Mouse (Mus musculus) midbrain, embryonic 14.5 days (tissue): ENCODE measurements at regions not wholly inside any gene's neighbourhood (a gene's known extent, or its start where the extent isn't known, plus 50 kb on each side); places are given as distances from the start of the nearest gene placed in this dataset.

Experiments used
- ATAC-seq: fragments of 200-750 bp; cut with Nextera tagmentation; 2 replicates; pipeline ENCODE4 v1.8.0; 2017; ENCODE audit warnings: moderate number of reproducible peaks, moderate library complexity; ENCODE audit not compliant: low FRiP score, low TSS enrichment
- DNase-seq: peaks from one replicate; pipeline ENCODE4 v3.0.0-alpha.2; 2015
- H3K27ac ChIP-seq: fragments of 300-500 bp; sonication (generic); replicated peaks from 2 replicates; pipeline ENCODE4 v1.5.1; 2014; ENCODE audit warnings: mild to moderate bottlenecking, low read depth, low read length, moderate library complexity
- H3K27me3 ChIP-seq: fragments of 300-500 bp; sonication (generic); 2 replicates; pipeline ENCODE4 v1.6.1; 2014; ENCODE audit warnings: low read length, control low read depth, mixed read lengths; ENCODE audit not compliant: control insufficient read depth, insufficient read depth
- H3K36me3 ChIP-seq: fragments of 300-500 bp; sonication (generic); 2 replicates; pipeline ENCODE4 v1.6.1; 2014; ENCODE audit warnings: low read length, control low read depth; ENCODE audit not compliant: control insufficient read depth, insufficient read depth
- H3K4me1 ChIP-seq: fragments of 300-500 bp; sonication (generic); 2 replicates; pipeline ENCODE4 v1.6.1; 2014; ENCODE audit warnings: mild to moderate bottlenecking, antibody characterized with exemption, low read length, control low read depth; ENCODE audit not compliant: control insufficient read depth, insufficient read depth
- H3K4me2 ChIP-seq: fragments of 300-500 bp; sonication (generic); 2 replicates; pipeline ENCODE4 v1.6.1; 2014; ENCODE audit warnings: mild to moderate bottlenecking, low read length, moderate library complexity
- H3K4me3 ChIP-seq: fragments of 300-500 bp; sonication (generic); replicated peaks from 2 replicates; pipeline ENCODE4 v1.5.1; 2014; ENCODE audit warnings: low read depth, low read length
- H3K9ac ChIP-seq: fragments of 300-500 bp; sonication (generic); replicated peaks from 2 replicates; pipeline ENCODE4 v1.6.1; 2014; ENCODE audit warnings: mild to moderate bottlenecking, low read length, moderate library complexity
- H3K9me3 ChIP-seq: fragments of 300-500 bp; sonication (generic); 2 replicates; pipeline ENCODE4 v1.6.1; 2016; ENCODE audit warnings: low read length, control low read depth, mixed read lengths; ENCODE audit not compliant: control insufficient read depth
- WGBS: fragments of 180-500 bp; shearing (Covaris S2); extraction: QIAGEN DNeasy Blood & Tissue Kit; methylation state at CpG from one replicate; pipeline ENCODE4 v1.1.7; 2014; 5-methylcytosine and 5-hydroxymethylcytosine counted together

- Histone ChIP-seq H3K36me3 (no peaks in the 10 kb centered on the region), H3K27ac (no peak overlapping the region), H3K4me1 (no peaks in the 10 kb centered on the region), H3K9me3 (0 out of 2 replicates have a peak, but pooled peaks cover 1% of the 10 kb centered on the region), H3K9ac (no peak overlapping the region), H3K27me3 (no peaks in the 10 kb centered on the region), H3K4me3 (no peak overlapping the region), H3K4me2 (no peak overlapping the region)
- no peak for ATAC-seq
- 39% methylated on average over 14 of the region's 14 CpGs for whole genome bisulfite sequencing
- DNase-seq = no peak
Observed at GRCm38 (mm10) chr17:10037799-10038445, 281.7 kb downstream of the Qk start.

GRCm38 (mm10) chr17:10033510-10033909 is 286.1 kb downstream of the Qk start:
- no peak for DNase-seq
- Histone ChIP-seq H3K4me2 (no peak overlapping the region), H3K9me3 (peaks cover 4% of the 10 kb centered on the region; the same call in 1 of the 2 replicates), H3K9ac (no peak overlapping the region), H3K4me3 (no peak overlapping the region), H3K4me1 (no peaks in the 10 kb centered on the region), H3K27me3 (no peaks in the 10 kb centered on the region), H3K36me3 (no peaks in the 10 kb centered on the region), H3K27ac (no peak overlapping the region)
- 58% methylated on average over 4 of the region's 4 CpGs for WGBS
- no peak for ATAC-seq

- H3K9ac ChIP-seq = no peak overlapping the region
- H3K4me1 ChIP-seq = no peaks in the 10 kb centered on the region
- H3K27me3 ChIP-seq = no peaks in the 10 kb centered on the region
- peaks cover 4% of the 10 kb centered on the region; the same call in 1 of the 2 replicates for H3K9me3 ChIP-seq
- no peaks in the 10 kb centered on the region for H3K36me3 ChIP-seq
- 85% methylated on average over 3 of the region's 3 CpGs for WGBS
- ATAC-seq (no peak), DNase-seq (no peak)
- H3K27ac ChIP-seq = no peak overlapping the region
- H3K4me2 ChIP-seq = no peak overlapping the region
- no peak overlapping the region for H3K4me3 ChIP-seq
Observed at GRCm38 (mm10) chr17:10031033-10031432, 288.6 kb downstream of the Qk start.

GRCm38 (mm10) chr17:10026770-10027169 is 292.9 kb downstream of the Qk start:
- DNase-seq = no peak
- Histone ChIP-seq H3K4me1 (no peaks in the 10 kb centered on the region), H3K4me2 (no peak overlapping the region), H3K9ac (no peak overlapping the region), H3K4me3 (no peak overlapping the region), H3K27me3 (no peaks in the 10 kb centered on the region), H3K27ac (no peak overlapping the region), H3K36me3 (no peaks in the 10 kb centered on the region), H3K9me3 (no peaks in the 10 kb centered on the region; the same call in 1 of the 2 replicates)
- no peak for ATAC-seq

- no peaks in the 10 kb centered on the region for H3K36me3 ChIP-seq
- WGBS = 78% methylated on average over 5 of the region's 5 CpGs
- H3K9me3 ChIP-seq = no peaks in the 10 kb centered on the region; the same call in 1 of the 2 replicates
- H3K4me1 ChIP-seq = no peaks in the 10 kb centered on the region
- H3K27me3 ChIP-seq = no peaks in the 10 kb centered on the region
- no peak overlapping the region for H3K4me2 ChIP-seq
- H3K4me3 ChIP-seq = no peak overlapping the region
- no peak overlapping the region for H3K27ac ChIP-seq
- DNase-seq (no peak), ATAC-seq (no peak)
- H3K9ac ChIP-seq = no peak overlapping the region
Observed at GRCm38 (mm10) chr17:10025212-10025611, 294.4 kb downstream of the Qk start.

- Histone ChIP-seq H3K4me2 (no peak overlapping the region), H3K9me3 (no peaks in the 10 kb centered on the region; the same call in 1 of the 2 replicates), H3K27me3 (no peaks in the 10 kb centered on the region), H3K4me1 (no peaks in the 10 kb centered on the region), H3K4me3 (no peak overlapping the region), H3K9ac (no peak overlapping the region), H3K36me3 (no peaks in the 10 kb centered on the region), H3K27ac (no peak overlapping the region)
- no peak for DNase-seq
- ATAC-seq = no peak
Observed at GRCm38 (mm10) chr17:10024323-10024722, 295.3 kb downstream of the Qk start.

GRCm38 (mm10) chr17:10012161-10012560 is 307.5 kb downstream of the Qk start:
- H3K9me3 ChIP-seq = no peaks in the 10 kb centered on the region
- DNase-seq (no peak), ATAC-seq (no peak)
- 57% methylated on average over 3 of the region's 3 CpGs for WGBS
- H3K9ac ChIP-seq = no peak overlapping the region
- H3K4me1 ChIP-seq = no peaks in the 10 kb centered on the region
- no peak overlapping the region for H3K27ac ChIP-seq
- no peaks in the 10 kb centered on the region for H3K36me3 ChIP-seq
- H3K4me3 ChIP-seq = no peak overlapping the region
- H3K4me2 ChIP-seq = no peak overlapping the region
- H3K27me3 ChIP-seq = no peaks in the 10 kb centered on the region

GRCm38 (mm10) chr17:10011728-10012127 is 307.9 kb downstream of the Qk start:
- H3K9me3 ChIP-seq = no peaks in the 10 kb centered on the region
- no peak for DNase-seq

GRCm38 (mm10) chr17:10001071-10001591 is 318.5 kb downstream of the Qk start:
- Histone ChIP-seq H3K4me1 (no peaks in the 10 kb centered on the region), H3K9me3 (no peaks in the 10 kb centered on the region), H3K27me3 (no peaks in the 10 kb centered on the region), H3K4me3 (no peak overlapping the region), H3K36me3 (no peaks in the 10 kb centered on the region), H3K9ac (no peak overlapping the region), H3K4me2 (no peak overlapping the region), H3K27ac (no peak overlapping the region)
- 86% methylated on average over 7 of the region's 7 CpGs for WGBS
- no peak for DNase-seq
- ATAC-seq = no peak

More at GRCm38 (mm10) chr17:10011728-10012127, 307.9 kb downstream of the Qk start:
- Histone ChIP-seq H3K27me3 (no peaks in the 10 kb centered on the region), H3K4me2 (no peak overlapping the region), H3K36me3 (no peaks in the 10 kb centered on the region), H3K4me1 (no peaks in the 10 kb centered on the region), H3K4me3 (no peak overlapping the region), H3K9ac (no peak overlapping the region), H3K27ac (no peak overlapping the region)
- WGBS = 54% methylated on average over 8 of the region's 8 CpGs
- ATAC-seq = no peak
